Mouse (Mus musculus) spleen, adult 2 months (tissue): ENCODE data around the gene Efnb1.

Source experiments
- CTCF ChIP-seq: fragments of 200-500 bp; IDR thresholded peaks from 2 replicates; pipeline ENCODE4 v1.5.1; 2011; ENCODE audit warnings: mild to moderate bottlenecking, inconsistent platforms; ENCODE audit not compliant: insufficient read depth, insufficient read length, insufficient replicate concordance; ENCODE audit errors: extremely low read depth
- POLR2A ChIP-seq: fragments of 200-500 bp; IDR thresholded peaks from 2 replicates; pipeline ENCODE4 v1.6.1; 2011; ENCODE audit warnings: low read depth, low read length, inconsistent platforms

GRCm38 (mm10) chrX:99119510-99119909 lies 16.4 kb upstream of the Efnb1 start:
- no peak for TF ChIP-seq POLR2A
- TF ChIP-seq CTCF: no peak
